Mouse (Mus musculus) layer of hippocampus, adult 6 months (tissue): ENCODE results near the gene Pdlim4. TPM values are rescaled to one million over a fixed set of nuclear protein-coding genes. Genes with fewer than 3 reads are reported as not detected.

Experiments
- long read RNA-seq, 2 experiments: library from polyadenylated mRNA; unstranded; transcript quantifications; one replicate each; pipeline ENCODE4 v2.0.0; 2019 to 2020
- polyA plus RNA-seq: library from polyadenylated mRNA; unstranded; fragments of <200 nt; fragmentation: Nextera tagmentation; gene quantifications from 2 replicates; pipeline ENCODE4 v1.2.3, GENCODE M21; 2021

The Pdlim4 gene
- 48.0 and 54.4 TPM in 2 replicates for polyA plus RNA-seq
- long read RNA-seq, experiment 1, transcript Pdlim4-201 (7 exons, 1,182 nt), result major isoform, 53 of 61 reads
- long read RNA-seq, experiment 1, partial matches to known transcripts, result 1 of 61 reads
- long read RNA-seq, experiment 1, other reads (novel, unspliced or antisense), result 7 of 61 reads
- long read RNA-seq, experiment 2, transcript Pdlim4-201 (7 exons, 1,182 nt), result major isoform, 44 of 44 reads
- long read RNA-seq, experiment 2, partial matches to known transcripts, result 0 of 44 reads
- long read RNA-seq, experiment 2, other reads (novel, unspliced or antisense), result 0 of 44 reads

DNA sequence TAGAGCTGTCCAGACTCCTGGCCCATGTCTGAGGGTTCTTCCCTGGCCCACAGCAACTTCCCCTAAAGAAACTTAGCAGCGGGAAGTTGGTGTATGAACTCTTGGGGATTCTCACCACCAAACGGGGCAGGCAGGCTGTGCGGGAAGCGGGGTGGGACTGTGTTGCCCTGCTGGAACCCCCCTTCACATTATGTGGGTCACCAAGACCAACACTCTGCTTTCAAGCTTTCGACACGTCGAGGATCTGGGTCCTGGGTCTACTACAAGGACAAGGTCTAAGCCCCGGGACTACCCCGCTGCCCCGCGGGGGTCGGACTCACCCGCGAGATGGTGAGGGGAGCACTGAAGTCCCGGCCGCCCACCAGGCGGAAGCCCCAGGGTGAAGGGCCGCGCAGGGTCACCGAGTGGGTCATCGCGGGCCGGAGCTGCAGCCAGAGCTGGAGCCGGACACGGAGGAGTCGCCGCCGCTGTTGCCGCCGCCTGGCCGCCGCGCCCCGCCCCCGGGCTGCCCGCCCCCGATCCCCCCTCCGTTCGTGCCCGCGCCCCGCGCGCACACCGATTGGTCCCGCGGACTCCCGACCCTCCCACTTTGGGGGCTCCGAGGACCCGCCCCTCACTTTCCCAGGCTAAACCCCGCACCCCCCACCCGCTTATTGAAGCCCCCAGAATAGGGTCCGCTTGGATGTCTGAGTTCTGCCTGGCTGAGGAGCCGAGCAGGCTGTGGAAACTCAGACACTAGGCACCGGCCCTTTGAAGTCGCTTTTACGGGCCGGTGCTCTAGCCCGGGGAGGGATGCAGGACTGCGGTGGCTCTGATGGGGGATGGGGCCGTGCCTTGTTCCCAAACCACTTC is at the start of gene Pdlim4:
Pdlim4 (minus strand) TSS at position 495 of the 852 bp plus-strand sequence.

DNA sequence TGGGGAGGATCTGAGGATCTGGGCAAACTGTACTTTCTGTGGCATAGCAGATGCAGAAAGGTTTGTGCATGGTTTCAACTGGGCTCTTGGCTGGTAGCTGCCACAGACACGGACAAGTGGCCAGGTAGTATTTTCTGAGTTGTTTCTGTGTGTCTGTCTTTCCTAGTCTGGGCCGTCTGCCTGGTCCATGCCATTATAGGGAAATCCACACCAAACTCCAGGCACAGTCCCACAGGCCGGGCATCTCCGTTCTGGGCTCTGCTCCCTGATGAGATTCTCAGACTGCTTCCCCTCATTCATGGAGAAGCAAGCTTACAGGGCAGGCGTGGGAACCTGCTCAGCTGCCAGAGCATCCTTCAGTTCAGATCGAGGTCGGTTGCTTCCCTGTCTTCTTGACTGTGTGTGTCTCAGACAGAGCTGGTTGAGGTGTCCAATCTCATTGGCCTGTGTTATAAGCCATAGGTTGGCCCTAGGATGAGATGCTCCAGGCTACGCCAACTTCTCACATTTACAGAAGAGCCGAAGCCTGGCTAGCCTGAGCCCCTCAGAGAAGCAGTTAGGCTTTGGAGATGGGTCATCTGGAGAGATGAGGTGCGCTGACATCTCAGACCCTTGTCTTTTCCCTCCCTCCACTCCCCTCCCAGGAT is 31.4 kb upstream of the Pdlim4 start, which contains the start of gene P4ha2:
P4ha2 (plus strand) TSS at position 51 of the 647 bp plus-strand sequence.

DNA sequence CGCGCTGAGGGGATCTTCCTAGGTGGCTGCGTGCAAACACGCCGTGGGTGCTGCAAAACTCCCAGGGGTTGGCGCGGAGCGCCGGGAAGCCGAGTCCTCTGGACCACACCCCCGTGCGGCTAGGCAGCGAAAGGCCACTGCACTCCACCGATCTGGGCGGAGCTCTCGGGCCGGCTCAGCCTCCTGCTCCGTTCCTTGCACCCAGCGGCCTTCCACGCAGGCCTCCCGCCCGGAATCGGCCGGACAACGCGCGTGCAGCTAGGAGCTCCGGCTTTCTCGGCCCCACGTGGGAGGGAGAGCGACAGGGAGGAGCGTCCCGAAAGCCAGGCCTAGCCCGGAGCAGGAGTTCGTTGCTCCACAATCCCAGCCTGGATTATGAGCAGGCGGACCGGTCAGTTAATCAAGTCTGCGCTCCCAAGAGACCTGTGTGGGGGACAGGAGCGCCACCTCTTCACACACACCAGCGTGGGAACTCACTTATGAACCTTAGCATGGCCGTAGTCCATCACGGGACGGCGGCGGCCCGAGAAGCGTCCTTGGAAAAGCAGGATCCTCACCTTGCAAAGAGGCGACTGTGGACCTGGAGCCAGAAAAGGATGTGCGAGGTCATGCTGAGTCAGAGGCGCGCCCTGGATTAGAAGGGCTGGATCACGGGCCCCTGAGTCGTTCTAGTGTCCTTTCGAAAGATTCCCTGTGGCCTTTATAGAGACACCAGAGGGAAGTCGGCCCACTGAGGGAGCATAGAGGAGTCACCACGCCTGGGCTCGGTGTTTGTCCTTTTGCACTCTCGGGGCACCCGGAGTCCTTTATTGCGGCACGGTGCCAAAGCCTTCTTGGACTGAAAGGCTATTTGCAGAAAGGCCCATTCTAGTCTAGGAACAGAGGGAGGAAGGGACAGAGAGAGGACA is 40.5 kb downstream of the Pdlim4 start, which contains the start of gene Slc22a4:
Slc22a4 (minus strand) TSS at position 47 of the 908 bp plus-strand sequence.

Other genes starting within 250 kb of the Pdlim4 start
- 3.6 and 4.5 TPM in 2 replicates for gene Gm12216, start 209.8 kb downstream of the Pdlim4 start, polyA plus RNA-seq
- 2.9 and 5.3 TPM in 2 replicates for gene Slc22a5, start 177.4 kb downstream of the Pdlim4 start, polyA plus RNA-seq
- gene Slc22a21, start 88.7 kb downstream of the Pdlim4 start, polyA plus RNA-seq, result 0.90 and 1.4 TPM in 2 replicates
- 9.8 and 10.2 TPM in 2 replicates for gene Slc22a4, start 40.9 kb downstream of the Pdlim4 start, polyA plus RNA-seq
- 9.9 and 11.2 TPM in 2 replicates for gene P4ha2, start 31.1 kb upstream of the Pdlim4 start, polyA plus RNA-seq
- gene Csf2, start 180.7 kb upstream of the Pdlim4 start, polyA plus RNA-seq, result not detected in 2 replicates
- not detected in 2 replicates for gene Il3, start 198.3 kb upstream of the Pdlim4 start, polyA plus RNA-seq
- gene Acsl6, start 234.8 kb upstream of the Pdlim4 start, polyA plus RNA-seq, result 146 and 158 TPM in 2 replicates